Comparison of ENCODE assay signal across 18 mouse cellular contexts in genomic region chr2:27490939-27491338, GRCm38 (mm10). TPM values are rescaled to one million over a fixed set of nuclear protein-coding genes. Genes with fewer than 3 reads are reported as not detected.
"Had no signal": no experiment of that assay in that cellular context is flagged by ENCODE, and none has a peak within 500 bp of the region (broad histone marks: within the 10 kb centered on the region; RNA-seq: fewer than 3 reads in every experiment).

No protein-coding gene starts in this region.

- H3K4me2 ChIP-seq: lung, embryonic 15.5 days; midbrain, embryonic 11.5 days; midbrain, embryonic 13.5 days; midbrain, embryonic 15.5 days; neural tube, embryonic 12.5 days; stomach, embryonic 15.5 days had no signal

- ATAC-seq: lung, postnatal 0 days; midbrain, embryonic 13.5 days; midbrain, embryonic 15.5 days had no signal

- H3K9me3 ChIP-seq: lung, embryonic 15.5 days; midbrain, embryonic 13.5 days; midbrain, embryonic 15.5 days; neural tube, embryonic 12.5 days; stomach, embryonic 15.5 days had no signal

- H3K27ac ChIP-seq: lung, embryonic 15.5 days; macrophage; midbrain, embryonic 13.5 days; midbrain, embryonic 15.5 days; neural tube, embryonic 12.5 days; stomach, embryonic 15.5 days; stomach, postnatal 0 days had no signal

- H3K27me3 ChIP-seq: lung, embryonic 15.5 days; megakaryocyte, embryonic 14.5 days; midbrain, embryonic 13.5 days; midbrain, embryonic 15.5 days; neural tube, embryonic 12.5 days; stomach, embryonic 15.5 days had no signal

- H3K4me3 ChIP-seq: lung, embryonic 15.5 days; megakaryocyte, embryonic 14.5 days; midbrain, embryonic 13.5 days; midbrain, embryonic 15.5 days; neural tube, embryonic 12.5 days; stomach, embryonic 15.5 days had no signal

- H3K4me1 ChIP-seq: lung, embryonic 15.5 days; midbrain, embryonic 15.5 days; neural tube, embryonic 12.5 days; stomach, embryonic 15.5 days had no signal

- DNase-seq: lung, adult 2 months; lung, postnatal 14 days; lung, postnatal 36 days; right cerebral cortex, postnatal 14 days; thymus, adult 2 months; thymus, postnatal 25 days; thymus, postnatal 4 days had no signal

- H3K36me3 ChIP-seq: lung, embryonic 15.5 days; midbrain, embryonic 13.5 days; midbrain, embryonic 15.5 days; neural tube, embryonic 12.5 days; stomach, embryonic 15.5 days had no signal

- H3K9ac ChIP-seq: lung, embryonic 15.5 days; midbrain, embryonic 13.5 days; midbrain, embryonic 15.5 days; neural tube, embryonic 12.5 days; stomach, embryonic 15.5 days had no signal

RNA-seq across cellular contexts. Expression of gene Brd3os, which starts 48.8 kb away (rescaled TPM):
- total RNA-seq: monocyte, adult 5-6 weeks had no signal
